Mouse (Mus musculus) kidney, adult 2 months (tissue): ENCODE measurements at regions not wholly inside any gene's neighbourhood (a gene's known extent, or its start where the extent isn't known, plus 50 kb on each side); places are given as distances from the start of the nearest gene placed in this dataset.

Experiments
- CTCF ChIP-seq: fragments of 200-500 bp; conservative IDR thresholded peaks from 2 replicates; pipeline ENCODE4 v1.5.1; 2011; ENCODE audit warnings: low read depth, mild to moderate bottlenecking, control low read depth, low read length, moderate library complexity, mixed read lengths; ENCODE audit not compliant: insufficient read depth, insufficient read length
- POLR2A ChIP-seq: fragments of 200-500 bp; IDR thresholded peaks from one replicate; pipeline ENCODE4 v1.6.1; 2011; ENCODE audit warnings: low read depth, low read length, control low read depth

- TF ChIP-seq POLR2A (no peak), CTCF (no peak)
Observed at GRCm38 (mm10) chr4:84056863-84057502, 531.6 kb downstream of the Ccdc171 start.
